Mouse (Mus musculus) liver, embryonic 15.5 days (tissue): ENCODE results near the gene Hdgf. TPM values are rescaled to one million over a fixed set of nuclear protein-coding genes. Genes with fewer than 3 reads are reported as not detected.

Experiments
- ATAC-seq: fragments of 200-750 bp; cut with Nextera tagmentation; 2 replicates; pipeline ENCODE4 v1.8.0; 2017; ENCODE audit warnings: moderate number of reproducible peaks, mild to moderate bottlenecking, moderate library complexity; ENCODE audit not compliant: insufficient read depth
- H3K27ac ChIP-seq: fragments of 300-500 bp; sonication (generic); replicated peaks from 2 replicates; pipeline ENCODE4 v1.5.1; 2015; ENCODE audit warnings: mild to moderate bottlenecking, inconsistent platforms
- H3K27me3 ChIP-seq: fragments of 300-500 bp; sonication (generic); 2 replicates; pipeline ENCODE4 v1.6.1; 2015; ENCODE audit warnings: mild to moderate bottlenecking, inconsistent platforms
- H3K36me3 ChIP-seq: fragments of 300-500 bp; sonication (generic); replicated peaks from 2 replicates; pipeline ENCODE4 v1.6.1; 2015; ENCODE audit warnings: moderate library complexity, mild to moderate bottlenecking, inconsistent platforms
- H3K4me1 ChIP-seq: fragments of 300-500 bp; sonication (generic); replicated peaks from 2 replicates; pipeline ENCODE4 v1.6.1; 2015; ENCODE audit warnings: inconsistent platforms
- H3K4me2 ChIP-seq: fragments of 300-500 bp; sonication (generic); 2 replicates; pipeline ENCODE4 v1.6.1; 2015; ENCODE audit warnings: moderate library complexity, mild to moderate bottlenecking, inconsistent platforms
- H3K4me3 ChIP-seq: fragments of 300-500 bp; sonication (generic); replicated peaks from 2 replicates; pipeline ENCODE4 v1.5.1; 2015; ENCODE audit warnings: mild to moderate bottlenecking, inconsistent platforms
- H3K9ac ChIP-seq: fragments of 300-500 bp; sonication (generic); 2 replicates; pipeline ENCODE4 v1.6.1; 2015; ENCODE audit warnings: moderate library complexity, mild to moderate bottlenecking, inconsistent platforms
- H3K9me3 ChIP-seq: fragments of 300-500 bp; sonication (generic); replicated peaks from 2 replicates; pipeline ENCODE4 v1.6.1; 2016; ENCODE audit warnings: inconsistent platforms
- WGBS: fragments of 180-500 bp; shearing (Covaris S2); methylation state at CpG from one replicate; pipeline ENCODE4 v1.1.7; 2015; ENCODE audit warnings: mixed read lengths; ENCODE audit not compliant: insufficient replicate concordance; 5-methylcytosine and 5-hydroxymethylcytosine counted together
- polyA plus RNA-seq: library from polyadenylated mRNA; unstranded; fragments of >200 nt; fragmentation: Nextera tagmentation; extraction: Ambion mirVana; gene quantifications from 2 replicates; pipeline ENCODE4 v1.2.1, GENCODE M21; 2015

Gene Hdgf
- polyA plus RNA-seq, 1 experiment from 2014 or later, result 213 TPM

DNA sequence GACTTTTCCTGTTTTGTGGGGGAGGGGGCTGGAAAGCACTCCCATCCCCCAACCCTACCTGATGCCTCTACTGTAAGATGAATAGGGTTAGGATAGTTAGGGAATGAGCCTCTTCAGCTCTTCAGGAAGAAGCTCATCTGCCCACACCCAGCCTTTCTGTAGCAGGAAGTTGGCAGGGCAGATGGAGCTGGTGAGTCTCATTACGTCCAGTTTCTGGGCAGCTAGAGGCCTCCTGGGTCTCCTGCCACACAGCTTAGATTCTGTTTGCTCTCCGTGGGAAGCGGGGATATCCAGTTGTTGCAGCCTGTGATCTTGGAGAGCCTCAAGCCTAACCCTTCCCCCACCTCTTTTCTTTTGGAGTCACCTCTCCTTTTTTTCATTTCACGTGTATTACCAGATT is 3.8 kb downstream of the Hdgf start:
- 16% methylated on average over 4 of the region's 4 CpGs for WGBS

DNA sequence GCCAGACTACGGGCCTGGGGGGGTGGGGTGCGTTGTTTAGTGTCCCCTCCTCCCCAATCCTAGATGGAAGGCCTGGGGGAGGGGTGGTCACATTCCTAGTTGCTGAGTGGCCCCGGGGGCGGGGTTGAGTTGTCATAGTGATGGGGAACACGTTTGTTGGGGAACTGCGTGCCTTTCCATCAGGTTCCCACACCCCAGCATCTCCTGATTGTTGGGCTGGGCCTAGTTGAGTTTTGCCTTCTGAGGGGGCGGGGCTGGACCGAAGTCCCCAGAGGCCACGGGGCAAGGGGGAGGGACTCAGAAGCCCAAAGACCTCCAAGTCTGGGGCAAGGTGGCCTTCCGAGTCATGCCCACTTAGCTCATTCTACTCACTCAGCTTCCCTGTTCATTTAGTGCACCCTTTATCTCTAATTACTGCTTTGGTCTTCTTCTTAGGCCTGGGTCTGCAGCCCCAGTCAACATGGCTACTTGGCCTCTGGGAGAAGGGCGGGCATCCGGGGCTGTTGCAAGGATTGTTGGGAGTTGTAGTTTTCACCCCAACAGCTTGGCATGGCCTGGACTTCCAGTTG is 4.5 kb downstream of the Hdgf start:
- Histone ChIP-seq H3K27ac (peak overlapping the region; percentile 85), H3K4me2 (peak overlapping the region; percentile 83), H3K27me3 (no peaks in the 10 kb centered on the region), H3K4me1 (peaks cover 81% of the 10 kb centered on the region), H3K36me3 (peaks cover 45% of the 10 kb centered on the region), H3K9me3 (no peaks in the 10 kb centered on the region), H3K4me3 (peak overlapping the region; percentile 95), H3K9ac (peak overlapping the region; percentile 99; the same call in 1 of the 2 replicates)
- WGBS, result 13% methylated on average over 12 of the region's 12 CpGs
- ATAC-seq, result peak; percentile 10

More for the DNA sequence above, 3.8 kb downstream of the Hdgf start:
- Histone ChIP-seq H3K9me3 (no peaks in the 10 kb centered on the region), H3K36me3 (peaks cover 37% of the 10 kb centered on the region), H3K4me3 (peak overlapping the region; percentile 95), H3K27me3 (no peaks in the 10 kb centered on the region), H3K9ac (peak overlapping the region; percentile 99), H3K4me1 (peaks cover 86% of the 10 kb centered on the region), H3K27ac (peak overlapping the region; percentile 85), H3K4me2 (peak overlapping the region; percentile 83)
- no peak for ATAC-seq

DNA sequence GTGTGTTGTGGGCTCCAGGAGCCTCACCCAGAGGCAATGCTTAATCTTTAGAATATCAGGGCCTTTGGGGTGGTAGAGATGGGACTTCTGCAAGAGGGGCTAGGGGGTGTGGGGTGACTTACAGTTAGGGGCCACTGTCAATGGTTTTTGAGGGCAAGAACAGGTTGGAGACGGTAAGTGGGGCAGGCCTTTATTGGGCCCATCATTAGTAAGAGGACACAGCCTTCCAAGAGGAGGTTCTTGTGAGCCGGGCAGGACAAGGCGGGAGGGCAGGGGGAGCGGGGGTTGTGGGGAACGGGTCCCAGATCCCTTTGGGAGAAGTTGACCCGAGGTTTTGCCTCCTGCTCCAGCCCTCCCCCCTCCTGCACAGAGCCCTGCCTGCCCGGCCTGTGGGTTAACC is 7.4 kb downstream of the Hdgf start:
- H3K27ac ChIP-seq, result peak overlapping the region; percentile 53
- peak overlapping the region; percentile 4; the same call in 1 of the 2 replicates for H3K9ac ChIP-seq
- WGBS, result 69% methylated on average over 7 of the region's 7 CpGs
- H3K4me3 ChIP-seq, result no peak overlapping the region
- ATAC-seq, result no peak
- H3K4me2 ChIP-seq, result peak overlapping the region; percentile 32
- H3K4me1 ChIP-seq, result peaks cover 69% of the 10 kb centered on the region
- no peaks in the 10 kb centered on the region for H3K9me3 ChIP-seq
- no peaks in the 10 kb centered on the region for H3K27me3 ChIP-seq
- H3K36me3 ChIP-seq, result peaks cover 67% of the 10 kb centered on the region

DNA sequence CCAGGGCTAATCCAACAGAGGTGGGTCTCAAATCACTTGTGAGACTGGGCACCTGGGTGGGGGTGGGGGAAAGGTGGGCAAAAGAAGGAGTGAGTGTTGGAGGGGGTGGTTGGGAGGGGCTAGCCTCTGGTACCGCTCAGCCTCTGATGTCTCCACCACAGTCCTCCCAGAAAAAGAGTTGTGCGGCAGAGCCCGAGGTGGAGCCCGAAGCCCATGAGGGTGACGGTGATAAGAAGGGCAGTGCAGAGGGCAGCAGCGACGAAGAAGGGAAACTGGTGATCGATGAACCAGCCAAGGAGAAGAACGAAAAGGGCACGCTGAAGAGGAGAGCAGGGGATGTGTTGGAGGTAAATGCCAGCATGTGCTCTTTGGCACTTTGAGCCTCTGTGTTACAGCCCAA is 7.8 kb downstream of the Hdgf start:
- peak overlapping the region; percentile 32 for H3K4me2 ChIP-seq
- 52% methylated on average over 10 of the region's 10 CpGs for WGBS
- peaks cover 69% of the 10 kb centered on the region for H3K4me1 ChIP-seq

DNA sequence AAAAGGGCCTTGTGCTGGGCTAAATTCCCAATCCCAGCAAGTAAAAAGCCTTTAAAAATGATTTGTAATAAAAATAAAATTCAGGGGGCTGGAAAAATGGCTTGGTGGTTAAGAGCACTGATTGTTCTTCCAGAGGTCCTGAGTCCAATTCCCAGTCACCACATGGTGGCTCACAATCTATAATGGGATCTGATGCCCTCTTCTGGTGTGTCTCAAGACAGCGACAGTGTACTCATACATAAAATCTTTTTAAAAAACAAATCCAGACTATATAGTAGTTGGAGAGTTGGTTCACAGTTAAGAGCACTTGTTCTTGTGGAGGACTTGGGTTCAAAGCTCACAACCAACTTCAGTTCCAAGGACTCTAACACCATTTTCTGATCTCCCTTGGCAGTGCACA is 10.9 kb downstream of the Hdgf start:
- H3K9me3 ChIP-seq, result no peaks in the 10 kb centered on the region
- no peak overlapping the region for H3K4me2 ChIP-seq
- no peak overlapping the region for H3K27ac ChIP-seq
- no peak overlapping the region for H3K9ac ChIP-seq
- H3K36me3 ChIP-seq, result peaks cover 61% of the 10 kb centered on the region
- ATAC-seq, result no peak
- H3K4me3 ChIP-seq, result no peak overlapping the region
- 91% methylated on average over 1 of the region's 1 CpGs for WGBS
- H3K4me1 ChIP-seq, result peaks cover 58% of the 10 kb centered on the region
- no peaks in the 10 kb centered on the region for H3K27me3 ChIP-seq

More for the DNA sequence above, 7.8 kb downstream of the Hdgf start:
- no peak; the same call in 1 of the 2 replicates for ATAC-seq
- Histone ChIP-seq H3K27me3 (no peaks in the 10 kb centered on the region), H3K36me3 (peaks cover 67% of the 10 kb centered on the region), H3K27ac (peak overlapping the region; percentile 53), H3K4me3 (no peak overlapping the region), H3K9me3 (no peaks in the 10 kb centered on the region), H3K9ac (peak overlapping the region; percentile 23; the same call in 1 of the 2 replicates)

DNA sequence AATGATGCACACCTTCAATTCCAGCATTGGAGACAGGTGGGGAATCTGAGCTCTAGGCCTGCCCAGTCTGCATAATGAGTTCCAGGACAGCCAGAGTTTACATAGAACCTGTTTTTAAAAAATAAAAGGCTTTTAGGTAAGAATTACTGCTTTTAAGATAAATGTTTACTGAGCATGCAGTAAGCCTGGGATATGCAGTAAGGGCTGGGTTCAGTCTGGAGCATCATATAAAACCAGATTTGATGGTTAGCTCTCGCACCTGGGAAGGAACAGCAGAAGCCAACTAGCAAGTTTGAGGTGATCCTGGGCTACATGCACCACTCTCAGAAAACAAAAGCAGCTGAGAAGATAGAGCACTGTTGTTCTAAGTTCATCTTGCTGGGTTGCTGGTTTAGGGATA is 12.4 kb downstream of the Hdgf start:
- no peak for ATAC-seq
- no peak overlapping the region for H3K9ac ChIP-seq
- WGBS, result 80% methylated on average over 1 of the region's 1 CpGs
- H3K27me3 ChIP-seq, result no peaks in the 10 kb centered on the region
- peaks cover 43% of the 10 kb centered on the region for H3K4me1 ChIP-seq
- H3K36me3 ChIP-seq, result peaks cover 61% of the 10 kb centered on the region
- no peaks in the 10 kb centered on the region for H3K9me3 ChIP-seq
- peak overlapping the region; percentile 82 for H3K27ac ChIP-seq
- H3K4me2 ChIP-seq, result peak overlapping the region; percentile 85
- peak overlapping the region; percentile 69; the same call in 1 of the 2 replicates for H3K4me3 ChIP-seq

DNA sequence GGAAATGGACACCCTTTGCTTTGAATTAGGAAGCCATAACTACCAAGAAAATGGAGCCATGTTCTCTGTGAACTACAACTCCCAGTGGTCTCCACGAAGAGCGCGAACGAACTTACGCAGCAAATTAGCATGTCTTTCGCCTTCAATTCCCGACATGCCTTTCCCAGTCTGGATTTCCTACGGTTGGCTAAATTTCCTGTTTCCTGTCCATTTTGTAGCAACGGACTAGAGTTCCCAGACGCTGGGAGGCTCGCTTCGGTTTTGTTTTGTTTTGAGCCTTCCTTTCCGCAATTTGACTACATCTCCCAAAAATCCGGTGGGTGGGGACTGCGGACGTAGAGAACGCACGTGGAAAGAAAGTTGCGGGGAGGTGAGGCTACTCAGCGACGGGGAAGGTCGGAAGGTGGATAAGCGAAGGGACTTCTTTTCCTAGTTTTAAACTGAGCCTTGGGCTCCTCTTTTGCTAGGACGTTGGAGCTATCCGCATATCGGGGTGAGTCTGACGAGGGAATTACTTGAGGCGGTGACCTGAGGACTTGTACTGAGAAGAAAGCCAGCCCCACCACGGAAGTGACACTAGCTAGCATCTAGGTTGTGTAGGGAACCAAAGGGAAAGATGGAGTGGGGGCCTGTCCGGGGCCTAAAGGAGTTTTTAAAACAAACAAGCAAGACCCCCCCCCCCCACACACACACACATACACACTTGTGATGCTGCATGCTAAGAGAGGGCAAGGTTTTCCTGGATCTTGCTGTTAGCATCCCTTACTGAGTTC is 13.4 kb downstream of the Hdgf start, which contains the start of gene Mrpl24:
Gene Mrpl24 (plus strand): TSS at position 171 of the 773 bp plus-strand sequence.
- H3K9ac ChIP-seq, result peak within 1 kb of the TSS; percentile 75
- H3K36me3 ChIP-seq, result peaks cover 61% of the 10 kb centered on the region
- H3K9me3 ChIP-seq, result no peaks in the 10 kb centered on the region
- H3K4me3 ChIP-seq, result peak within 1 kb of the TSS; percentile 69
- peaks cover 33% of the 10 kb centered on the region for H3K4me1 ChIP-seq
- peak within 1 kb of the TSS; percentile 82 for H3K27ac ChIP-seq
- no peaks in the 10 kb centered on the region for H3K27me3 ChIP-seq
- peak; percentile 74 for ATAC-seq
- peak within 1 kb of the TSS; percentile 85 for H3K4me2 ChIP-seq
- under 1% methylated on average over 30 of the region's 30 CpGs for WGBS

DNA sequence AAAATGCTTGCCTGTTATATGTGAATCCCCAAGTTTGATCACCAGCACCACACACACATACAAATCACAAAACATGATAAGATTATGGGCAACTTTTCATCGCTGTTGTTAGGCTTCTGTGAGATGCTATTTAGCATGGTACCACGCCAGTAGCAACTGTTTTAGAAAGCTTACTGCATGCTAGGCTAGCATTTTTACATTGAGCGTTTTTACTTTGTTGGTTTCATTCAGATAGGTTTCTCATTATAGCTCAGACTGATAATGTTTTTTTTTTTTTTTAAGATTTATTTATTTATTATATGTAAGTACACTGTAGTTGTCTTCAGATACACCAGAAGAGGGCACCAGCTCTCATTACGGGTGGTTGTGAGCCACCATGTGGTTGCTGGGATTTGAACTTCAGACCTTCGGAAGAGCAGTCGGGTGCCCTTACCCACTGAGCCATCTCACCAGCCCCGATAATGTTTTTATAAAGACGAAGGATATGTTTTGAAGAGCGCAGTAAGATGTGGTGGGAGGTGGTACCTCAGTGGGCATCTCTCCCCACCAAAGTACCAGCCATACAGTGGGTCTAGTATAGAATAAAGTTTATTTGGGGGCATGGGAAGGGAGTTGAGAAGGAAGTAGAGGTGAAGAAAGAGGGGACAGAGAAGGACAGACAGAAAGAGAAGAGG is 14.3 kb downstream of the Hdgf start:
- H3K4me2 ChIP-seq, result peak overlapping the region; percentile 85
- no peaks in the 10 kb centered on the region for H3K27me3 ChIP-seq
- 54% methylated on average over 9 of the region's 9 CpGs for WGBS
- H3K27ac ChIP-seq, result no peak overlapping the region; the same call in 1 of the 2 replicates
- H3K36me3 ChIP-seq, result peaks cover 61% of the 10 kb centered on the region
- H3K4me3 ChIP-seq, result peak overlapping the region; percentile 69
- no peak for ATAC-seq
- H3K9ac ChIP-seq, result peak overlapping the region; percentile 75
- no peaks in the 10 kb centered on the region for H3K9me3 ChIP-seq
- H3K4me1 ChIP-seq, result peaks cover 27% of the 10 kb centered on the region

DNA sequence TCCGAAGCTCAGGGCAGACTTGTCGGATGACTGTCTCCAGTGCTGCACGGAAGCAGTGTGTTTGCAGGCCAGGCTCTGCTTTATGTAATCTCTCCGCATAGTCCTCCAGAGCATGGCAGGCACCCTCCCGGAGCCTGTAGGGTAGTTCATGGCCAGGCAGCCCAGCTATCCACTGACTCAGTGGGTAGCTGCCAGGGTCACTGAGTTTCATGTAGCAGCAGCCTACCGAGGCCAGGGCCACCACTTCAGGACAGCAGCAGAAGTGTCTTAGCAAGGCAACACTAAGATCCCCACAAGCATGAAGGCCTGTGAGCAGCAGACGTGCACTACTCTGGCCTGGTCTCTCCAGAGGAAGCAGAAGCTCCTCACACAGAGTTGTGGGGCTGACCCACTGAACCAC is 18.9 kb downstream of the Hdgf start:
- 80% methylated on average over 7 of the region's 7 CpGs for WGBS
- Histone ChIP-seq H3K4me3 (no peak overlapping the region), H3K9me3 (no peaks in the 10 kb centered on the region), H3K27ac (no peak overlapping the region), H3K36me3 (peaks cover 61% of the 10 kb centered on the region), H3K4me2 (no peak overlapping the region), H3K4me1 (peaks cover 26% of the 10 kb centered on the region), H3K27me3 (no peaks in the 10 kb centered on the region), H3K9ac (no peak overlapping the region)
- no peak for ATAC-seq

DNA sequence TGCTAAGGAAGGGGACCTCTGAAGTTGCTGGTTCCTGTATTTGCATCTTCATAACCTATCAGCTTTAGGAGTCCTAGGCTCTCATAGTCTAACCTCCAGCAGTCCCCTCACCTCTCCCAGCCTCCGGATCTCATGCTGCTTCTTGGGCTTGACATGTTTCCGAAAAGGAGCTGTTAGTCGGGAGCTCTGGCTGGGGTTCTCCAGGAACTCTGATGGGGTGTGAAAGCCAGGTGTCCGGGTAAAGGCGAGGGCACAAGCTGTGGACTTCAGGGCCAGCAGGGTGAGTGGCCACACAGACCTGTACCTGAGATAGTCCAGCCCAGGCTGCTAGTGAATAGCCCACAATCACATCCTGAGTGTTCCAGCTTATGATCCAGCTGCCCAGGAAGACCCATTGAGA is 21.3 kb downstream of the Hdgf start:
- H3K9me3 ChIP-seq, result no peaks in the 10 kb centered on the region
- no peak overlapping the region for H3K4me3 ChIP-seq
- ATAC-seq, result no peak
- H3K27me3 ChIP-seq, result no peaks in the 10 kb centered on the region
- 81% methylated on average over 5 of the region's 5 CpGs for WGBS
- H3K36me3 ChIP-seq, result peaks cover 66% of the 10 kb centered on the region
- no peak overlapping the region for H3K4me2 ChIP-seq
- H3K9ac ChIP-seq, result no peak overlapping the region
- H3K4me1 ChIP-seq, result peaks cover 30% of the 10 kb centered on the region
- H3K27ac ChIP-seq, result no peak overlapping the region
